Mouse (Mus musculus) embryonic facial prominence, embryonic 13.5 days (tissue): ENCODE measurements around the gene Psmg4. TPM values are rescaled to one million over a fixed set of nuclear protein-coding genes. Genes with fewer than 3 reads are reported as not detected.

Experiments used
- ATAC-seq: fragments of 200-750 bp; cut with Nextera tagmentation; 2 replicates; pipeline ENCODE4 v1.8.0; 2017; ENCODE audit warnings: low read depth; ENCODE audit not compliant: insufficient number of reproducible peaks, insufficient read depth, low FRiP score, low TSS enrichment
- H3K27ac ChIP-seq: fragments of 300-500 bp; sonication (generic); 2 replicates; pipeline ENCODE4 v1.5.1; 2015; ENCODE audit warnings: moderate library complexity, mild to moderate bottlenecking, inconsistent platforms
- H3K27me3 ChIP-seq: fragments of 300-500 bp; sonication (generic); 2 replicates; pipeline ENCODE4 v1.6.1; 2015; ENCODE audit warnings: mild to moderate bottlenecking, inconsistent platforms
- H3K36me3 ChIP-seq: fragments of 300-500 bp; sonication (generic); 2 replicates; pipeline ENCODE4 v1.6.1; 2015; ENCODE audit warnings: mild to moderate bottlenecking, inconsistent platforms
- H3K4me1 ChIP-seq: fragments of 300-500 bp; sonication (generic); 2 replicates; pipeline ENCODE4 v1.6.1; 2015; ENCODE audit warnings: inconsistent platforms
- H3K4me2 ChIP-seq: fragments of 300-500 bp; sonication (generic); 2 replicates; pipeline ENCODE4 v1.6.1; 2015; ENCODE audit warnings: moderate library complexity, mild to moderate bottlenecking, inconsistent platforms
- H3K4me3 ChIP-seq: fragments of 300-500 bp; sonication (generic); 2 replicates; pipeline ENCODE4 v1.5.1; 2015; ENCODE audit warnings: mild to moderate bottlenecking, inconsistent platforms
- H3K9ac ChIP-seq: fragments of 300-500 bp; sonication (generic); 2 replicates; pipeline ENCODE4 v1.6.1; 2015; ENCODE audit warnings: mild to moderate bottlenecking, inconsistent platforms
- H3K9me3 ChIP-seq: fragments of 300-500 bp; sonication (generic); 2 replicates; pipeline ENCODE4 v1.6.1; 2016; ENCODE audit warnings: inconsistent platforms
- WGBS: fragments of 180-500 bp; shearing (Covaris S2); methylation state at CpG from one replicate; pipeline ENCODE4 v1.1.7; 2015; ENCODE audit warnings: mixed read lengths; 5-methylcytosine and 5-hydroxymethylcytosine counted together
- polyA plus RNA-seq: library from polyadenylated mRNA; unstranded; fragments of >200 nt; fragmentation: Nextera tagmentation; extraction: Ambion mirVana; gene quantifications from 2 replicates; pipeline ENCODE4 v1.2.1, GENCODE M21; 2015

Psmg4 gene
- polyA plus RNA-seq, 1 experiment from 2014 or later = 111 TPM

DNA sequence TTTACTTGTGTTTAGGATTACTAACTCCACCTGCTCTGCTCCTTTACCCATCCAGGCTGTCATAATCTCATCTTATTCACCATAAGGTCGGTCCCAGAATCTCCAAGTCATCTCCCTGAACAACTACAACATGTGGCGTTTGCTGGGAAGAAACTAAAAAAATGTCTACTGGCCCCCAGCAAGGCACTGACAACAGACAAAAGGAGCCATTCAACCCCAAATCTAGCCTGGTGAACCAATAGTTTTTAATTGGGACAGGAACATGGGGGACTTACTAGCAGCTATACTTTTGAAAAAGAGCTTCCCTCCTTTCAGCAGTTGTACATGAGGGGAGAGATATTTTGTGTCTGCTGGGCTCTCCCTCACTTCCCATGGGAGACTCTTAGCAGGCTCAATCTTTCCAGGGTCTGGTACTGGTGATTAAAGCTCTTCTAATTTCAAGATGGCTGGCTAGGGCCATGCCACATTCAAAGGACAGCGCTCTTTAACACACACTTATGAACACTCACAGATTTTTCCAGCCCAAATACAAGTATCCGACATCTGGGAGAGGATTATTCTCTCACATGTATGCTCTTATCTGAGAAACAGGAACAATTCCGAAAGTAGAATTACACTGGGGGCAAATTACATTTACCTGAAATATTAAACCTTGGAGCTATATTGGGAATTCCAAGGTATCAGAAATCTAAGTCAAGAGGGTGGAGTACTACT, 13.1 kb upstream of the Psmg4 start:
- Histone ChIP-seq H3K9ac (peak overlapping the region; percentile 73), H3K27me3 (no peaks in the 10 kb centered on the region), H3K4me1 (peaks cover 35% of the 10 kb centered on the region), H3K9me3 (no peaks in the 10 kb centered on the region), H3K4me3 (peak overlapping the region; percentile 51), H3K4me2 (peak overlapping the region; percentile 73), H3K27ac (peak overlapping the region; percentile 79), H3K36me3 (no peaks in the 10 kb centered on the region)
- no peak for ATAC-seq
- 41% methylated on average over 5 of the region's 5 CpGs for WGBS

DNA sequence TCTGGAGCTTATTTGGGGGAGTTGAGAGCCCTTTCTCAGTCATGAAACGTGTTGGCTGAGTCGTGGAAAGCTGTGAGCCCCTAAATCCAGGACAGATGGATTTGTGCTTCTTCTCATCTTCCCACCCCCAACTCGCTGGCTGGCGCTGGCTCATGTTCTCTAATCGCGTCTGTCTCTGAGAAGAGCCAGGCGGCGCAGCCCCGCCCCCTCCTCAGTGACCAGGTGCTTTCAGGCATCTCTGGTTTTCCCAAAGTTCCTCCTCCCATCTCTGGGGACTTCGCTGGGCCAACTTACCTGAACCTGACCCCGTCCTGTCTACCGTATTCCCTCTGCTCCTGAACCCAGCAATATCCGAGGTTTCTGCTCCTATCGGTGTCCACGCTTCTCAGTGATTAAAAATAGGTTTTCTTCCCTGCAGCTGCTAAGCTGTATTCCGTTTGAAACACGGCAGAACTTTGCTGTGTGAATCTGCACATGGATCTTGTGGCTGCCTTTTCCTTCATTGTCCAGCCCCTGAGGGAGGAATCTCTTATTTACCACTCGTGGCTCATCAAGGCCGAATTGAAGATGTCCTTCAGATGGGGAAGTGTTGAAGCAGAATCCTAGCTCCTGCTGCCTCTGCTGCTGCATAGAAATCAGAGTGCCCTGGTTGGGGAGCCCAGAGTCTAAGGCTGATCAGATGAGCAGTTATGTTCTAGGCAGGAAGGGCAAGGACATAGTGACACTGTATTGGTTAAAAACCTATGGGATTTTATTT, 12.3 kb upstream of the Psmg4 start:
- Histone ChIP-seq H3K9me3 (no peaks in the 10 kb centered on the region), H3K4me1 (peaks cover 36% of the 10 kb centered on the region), H3K4me2 (peak overlapping the region; percentile 73), H3K36me3 (no peaks in the 10 kb centered on the region), H3K27ac (peak overlapping the region; percentile 79), H3K27me3 (no peaks in the 10 kb centered on the region), H3K9ac (peak overlapping the region; percentile 32; the same call in 1 of the 2 replicates), H3K4me3 (peak overlapping the region; percentile 11)
- 8% methylated on average over 19 of the region's 19 CpGs for WGBS
- no peak for ATAC-seq

DNA sequence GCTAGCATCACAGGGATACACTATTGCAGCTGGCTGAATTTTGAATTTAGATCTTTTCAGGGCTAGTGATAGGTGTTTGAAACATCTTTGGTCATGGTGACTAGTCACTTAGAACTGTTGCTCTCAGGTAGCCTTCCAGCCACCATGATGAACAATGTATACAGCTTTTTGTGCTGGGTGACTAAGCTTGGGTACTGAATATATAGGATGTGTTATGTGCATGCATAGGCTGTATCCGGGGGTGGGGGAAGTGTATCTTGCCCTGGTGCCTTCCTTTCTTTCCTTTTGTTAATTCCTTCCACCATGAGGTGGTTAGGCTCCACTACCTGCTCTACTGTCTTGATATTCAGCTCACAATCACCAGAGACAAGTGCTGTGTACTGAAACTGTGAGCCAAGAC, 11.3 kb upstream of the Psmg4 start:
- Histone ChIP-seq H3K4me2 (no peak overlapping the region), H3K9me3 (no peaks in the 10 kb centered on the region), H3K9ac (no peak overlapping the region), H3K4me1 (peaks cover 41% of the 10 kb centered on the region), H3K4me3 (no peak overlapping the region), H3K36me3 (no peaks in the 10 kb centered on the region), H3K27me3 (no peaks in the 10 kb centered on the region), H3K27ac (no peak overlapping the region)
- no peak for ATAC-seq
- WGBS = 86% methylated on average over 1 of the region's 1 CpGs

DNA sequence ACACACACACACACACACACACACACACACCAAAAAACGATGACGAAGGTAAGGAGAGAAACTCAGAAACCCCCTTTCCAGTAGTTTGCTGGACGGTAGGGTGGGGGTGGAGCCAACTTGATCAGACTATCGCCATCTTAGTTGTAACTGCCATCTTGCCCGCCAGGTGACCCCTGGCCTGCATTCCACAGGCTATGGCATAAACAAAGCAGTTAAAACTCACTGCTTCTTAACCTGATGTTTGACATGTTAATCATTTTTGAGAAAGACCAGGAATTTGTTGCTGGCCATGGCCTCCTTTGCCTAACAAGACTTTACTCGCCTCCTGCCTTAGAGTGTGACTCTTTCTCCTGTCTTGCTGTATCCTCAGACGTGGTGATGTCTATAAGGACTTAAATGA, 10.1 kb upstream of the Psmg4 start:
- H3K9me3 ChIP-seq = no peaks in the 10 kb centered on the region
- H3K27me3 ChIP-seq = no peaks in the 10 kb centered on the region
- H3K4me3 ChIP-seq = no peak overlapping the region
- 59% methylated on average over 7 of the region's 7 CpGs for WGBS
- H3K9ac ChIP-seq = no peak overlapping the region
- H3K4me1 ChIP-seq = peaks cover 48% of the 10 kb centered on the region
- no peaks in the 10 kb centered on the region for H3K36me3 ChIP-seq
- ATAC-seq = no peak
- H3K4me2 ChIP-seq = no peak overlapping the region
- H3K27ac ChIP-seq = no peak overlapping the region

DNA sequence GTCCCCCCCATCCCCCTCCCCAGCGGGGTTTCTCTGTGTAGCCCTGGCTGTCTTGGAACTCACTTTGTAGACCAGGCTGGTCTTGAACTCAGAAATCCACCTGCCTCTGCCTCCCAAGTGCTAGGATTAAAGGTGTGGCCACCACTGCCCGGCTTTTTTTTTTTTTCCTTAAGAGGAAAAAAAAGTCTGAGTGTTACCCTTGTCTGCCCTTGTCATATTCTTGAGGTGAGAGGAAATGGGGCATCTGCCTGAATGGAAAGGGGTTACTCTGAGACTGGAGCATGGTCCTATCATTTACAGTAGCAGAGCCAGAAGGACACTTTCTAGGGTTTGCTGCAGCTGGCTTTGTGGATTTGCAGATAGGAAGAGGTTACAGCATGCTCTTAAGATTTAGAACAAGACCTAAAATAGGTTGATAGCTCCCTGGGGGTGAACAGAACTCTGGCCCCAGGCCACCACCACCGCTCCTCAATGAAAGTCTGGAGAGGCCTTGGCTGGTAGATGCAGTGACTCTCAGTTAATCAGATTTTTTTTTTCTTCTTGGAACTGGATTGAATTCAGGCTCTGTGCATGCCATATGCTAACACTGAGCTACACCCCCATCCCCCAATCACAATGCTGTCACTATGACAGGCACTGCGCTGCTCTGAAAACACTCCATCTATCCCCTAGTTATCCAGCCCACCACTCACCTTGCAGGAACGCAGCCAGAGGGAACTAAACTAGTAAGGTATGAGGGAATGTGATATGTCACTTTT, 9.3 kb upstream of the Psmg4 start:
- Histone ChIP-seq H3K27ac (no peak overlapping the region), H3K9ac (no peak overlapping the region)

DNA sequence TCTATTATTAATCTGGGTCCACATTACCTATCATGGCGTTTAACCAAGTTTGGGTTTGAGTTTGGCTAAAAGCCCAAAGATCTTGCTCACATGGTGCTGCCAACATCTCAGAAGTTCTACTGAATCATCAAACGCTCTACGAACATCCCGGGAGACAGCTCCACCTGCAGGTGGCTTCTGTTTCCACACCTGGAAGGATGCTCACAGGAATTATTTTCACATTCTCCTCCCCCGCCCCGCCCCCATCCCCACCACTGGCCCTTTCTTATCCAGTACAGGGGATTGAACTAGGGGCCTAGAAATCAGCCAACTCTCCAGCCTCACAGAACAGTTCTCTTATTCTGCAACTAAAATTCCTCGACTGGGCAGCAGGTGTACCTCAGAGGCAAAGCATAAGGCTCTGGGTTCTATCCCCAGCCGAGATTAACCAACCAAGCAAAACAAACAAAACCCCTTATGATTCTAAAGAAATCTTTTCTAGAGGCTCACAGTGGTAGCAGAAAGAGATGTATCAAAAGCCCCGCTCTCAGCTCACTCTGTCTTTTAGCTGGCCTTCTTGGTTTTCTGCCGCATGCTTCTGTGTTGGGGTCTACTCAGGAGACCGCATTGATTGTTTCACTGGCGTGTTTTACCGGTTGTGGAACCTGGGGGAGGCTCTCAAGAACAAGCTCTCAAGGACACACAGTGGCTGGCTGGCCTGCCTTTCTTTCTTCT, 8.4 kb upstream of the Psmg4 start:
- Histone ChIP-seq H3K9ac (peak overlapping the region; percentile 58), H3K4me3 (peak overlapping the region; percentile 17), H3K27ac (peak overlapping the region; percentile 51), H3K4me2 (peak overlapping the region; percentile 38), H3K4me1 (peaks cover 39% of the 10 kb centered on the region), H3K9me3 (no peaks in the 10 kb centered on the region), H3K27me3 (no peaks in the 10 kb centered on the region), H3K36me3 (no peaks in the 10 kb centered on the region)
- no peak for ATAC-seq
- WGBS = 52% methylated on average over 13 of the region's 13 CpGs

More for the DNA sequence above, 9.3 kb upstream of the Psmg4 start:
- Histone ChIP-seq H3K9me3 (no peaks in the 10 kb centered on the region), H3K4me2 (no peak overlapping the region), H3K36me3 (no peaks in the 10 kb centered on the region), H3K27me3 (no peaks in the 10 kb centered on the region), H3K4me1 (peaks cover 43% of the 10 kb centered on the region), H3K4me3 (no peak overlapping the region)
- no peak for ATAC-seq
- whole genome bisulfite sequencing = 76% methylated on average over 4 of the region's 5 CpGs

DNA sequence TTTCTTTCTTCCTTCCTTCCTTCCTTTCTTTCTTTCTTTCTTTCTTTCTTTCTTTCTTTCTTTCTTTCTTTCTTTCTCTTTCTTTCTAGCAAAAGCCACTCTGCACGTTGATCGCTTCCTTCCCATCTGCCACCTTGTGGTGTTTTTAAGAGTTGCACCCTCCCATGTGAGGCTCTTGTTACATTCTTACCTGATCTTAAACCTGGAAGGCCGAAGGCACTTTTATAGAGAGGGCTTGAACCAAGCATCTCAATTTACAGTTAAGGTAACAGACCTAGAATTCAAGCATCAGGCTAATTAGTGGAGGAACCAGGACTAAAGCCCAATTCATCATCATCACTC, 7.9 kb upstream of the Psmg4 start:
- WGBS = 25% methylated on average over 3 of the region's 3 CpGs
- H3K36me3 ChIP-seq = no peaks in the 10 kb centered on the region
- H3K4me1 ChIP-seq = peaks cover 34% of the 10 kb centered on the region
- H3K4me2 ChIP-seq = peak overlapping the region; percentile 38
- H3K4me3 ChIP-seq = peak overlapping the region; percentile 17
- H3K9me3 ChIP-seq = no peaks in the 10 kb centered on the region
- H3K27me3 ChIP-seq = no peaks in the 10 kb centered on the region
- ATAC-seq = no peak
- H3K9ac ChIP-seq = peak overlapping the region; percentile 58; the same call in 1 of the 2 replicates
- H3K27ac ChIP-seq = peak overlapping the region; percentile 51

DNA sequence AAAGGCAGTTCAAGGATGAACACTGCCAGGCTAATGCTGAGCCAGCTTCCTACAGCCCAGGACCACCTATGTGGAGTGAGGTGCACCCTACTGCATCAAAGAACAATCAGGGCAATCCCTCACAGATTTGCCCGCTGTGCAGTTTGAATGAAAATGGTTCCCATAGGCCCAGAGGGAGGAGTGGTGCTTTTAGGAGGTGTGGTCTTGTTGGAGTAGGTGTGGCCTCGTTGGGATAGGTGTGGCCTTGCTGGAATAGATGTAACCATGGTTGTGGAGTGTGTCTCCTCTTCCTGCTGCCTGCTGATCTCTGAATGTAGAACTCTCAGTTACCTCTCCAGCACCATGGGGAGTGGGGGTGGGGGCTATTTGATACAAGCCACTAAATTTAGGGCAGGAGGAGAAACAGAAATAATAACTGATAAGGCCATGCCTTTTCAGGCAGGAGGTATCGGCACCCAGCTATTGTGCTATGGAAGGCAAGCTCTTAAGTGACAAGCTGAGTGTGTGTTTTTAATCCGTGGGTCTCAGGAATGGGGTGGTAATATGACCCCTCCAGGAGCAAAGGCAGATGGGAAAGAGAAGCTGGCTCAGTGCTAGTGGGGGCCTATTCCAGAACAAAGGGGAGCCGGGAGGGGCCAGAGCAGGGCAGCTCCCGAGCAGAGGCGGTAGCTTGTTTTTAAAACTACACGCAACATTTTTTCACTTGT, 6.5 kb upstream of the Psmg4 start:
- 39% methylated on average over 8 of the region's 8 CpGs for WGBS

DNA sequence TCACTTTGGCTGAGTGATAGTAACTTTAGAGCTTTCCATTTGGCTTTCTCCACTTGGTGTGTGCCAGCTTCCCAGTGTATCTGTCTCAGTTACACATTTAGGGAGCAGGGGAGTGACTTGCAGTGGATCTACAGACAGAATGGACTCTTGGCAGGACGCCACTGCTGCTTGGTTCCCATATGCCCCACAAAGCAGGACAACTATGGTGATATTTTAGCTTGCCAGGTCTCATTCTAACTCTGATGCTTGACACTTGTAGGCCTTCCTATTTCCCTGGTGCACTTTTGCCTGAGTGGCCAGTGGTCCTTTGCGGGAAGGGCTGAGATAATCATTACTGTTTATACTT, 6.0 kb upstream of the Psmg4 start:
- Histone ChIP-seq H3K4me1 (peaks cover 25% of the 10 kb centered on the region), H3K36me3 (no peaks in the 10 kb centered on the region), H3K27ac (peak overlapping the region; percentile 80), H3K9me3 (no peaks in the 10 kb centered on the region), H3K4me3 (no peak overlapping the region), H3K4me2 (0 out of 2 replicates have a peak overlapping the region, but pooled peaks have one; percentile 9), H3K9ac (peak overlapping the region; percentile 51; the same call in 1 of the 2 replicates), H3K27me3 (no peaks in the 10 kb centered on the region)
- 78% methylated on average over 2 of the region's 2 CpGs for WGBS
- ATAC-seq = no peak

More for the DNA sequence above, 6.5 kb upstream of the Psmg4 start:
- H3K4me1 ChIP-seq = peaks cover 25% of the 10 kb centered on the region
- peak overlapping the region; percentile 80 for H3K27ac ChIP-seq
- H3K9ac ChIP-seq = peak overlapping the region; percentile 51; the same call in 1 of the 2 replicates
- no peak overlapping the region for H3K4me3 ChIP-seq
- H3K9me3 ChIP-seq = no peaks in the 10 kb centered on the region
- no peaks in the 10 kb centered on the region for H3K36me3 ChIP-seq
- 0 out of 2 replicates have a peak overlapping the region, but pooled peaks have one; percentile 9 for H3K4me2 ChIP-seq
- H3K27me3 ChIP-seq = no peaks in the 10 kb centered on the region
- ATAC-seq = peak; percentile 66

DNA sequence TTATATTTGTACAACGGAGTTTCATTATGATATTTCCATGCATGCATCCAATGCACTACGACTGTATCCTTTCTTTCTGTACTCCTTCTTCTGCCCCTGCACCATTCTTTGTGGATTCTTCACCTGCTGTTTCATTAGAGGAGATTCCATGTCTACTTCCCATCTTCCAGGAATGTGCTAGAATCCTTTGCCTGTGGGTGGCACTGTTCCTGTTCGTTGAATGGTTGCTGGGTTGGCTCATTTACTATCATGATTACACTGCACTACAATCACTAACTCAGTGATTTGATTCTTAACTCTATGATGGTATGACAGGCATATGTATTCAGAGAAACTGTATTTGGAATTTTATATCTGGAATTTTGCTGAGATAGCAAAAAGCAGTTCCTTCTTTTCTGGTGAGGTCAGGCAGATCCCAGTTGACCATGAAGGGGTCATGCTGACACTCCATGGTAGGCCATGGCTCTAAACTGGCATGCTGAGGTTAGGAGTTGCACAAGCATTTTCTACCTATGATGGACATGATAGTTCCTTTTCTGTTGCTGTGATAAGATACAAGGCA, 5.1 kb upstream of the Psmg4 start:
- Histone ChIP-seq H3K9me3 (no peaks in the 10 kb centered on the region), H3K27me3 (no peaks in the 10 kb centered on the region), H3K4me1 (peaks cover 30% of the 10 kb centered on the region), H3K4me2 (no peak overlapping the region), H3K9ac (no peak overlapping the region), H3K4me3 (no peak overlapping the region), H3K36me3 (no peaks in the 10 kb centered on the region), H3K27ac (no peak overlapping the region)
- 90% methylated on average over 3 of the region's 3 CpGs for WGBS
- ATAC-seq = no peak
